Mouse (Mus musculus): Measurements from ENCODE around the gene Fnbp4. TPM values are rescaled to one million over a fixed set of nuclear protein-coding genes. Genes with fewer than 3 reads are reported as not detected.

Fnbp4 gene
- polyA plus RNA-seq, 2 experiments, result 79.5 to 110 TPM

GRCm38 (mm10) chr2:90753565-90753964 is 8.4 kb downstream of the Fnbp4 start:
- Histone ChIP-seq H3K27ac (replicated peaks; ENCODE audit: low read depth, low read length) (no peak overlapping the region), H3K4me2 (replicated peaks; ENCODE audit: low read depth, low read length, severe bottlenecking) (no peak overlapping the region), H3K27me3 (ENCODE audit: control insufficient read depth, insufficient read depth, low read length) (no peaks in the 10 kb centered on the region), H3K9me3 (ENCODE audit: control insufficient read depth, low read length) (no peaks in the 10 kb centered on the region), H3K9ac (ENCODE audit: low read depth, low read length, severe bottlenecking) (no peak overlapping the region), H3K4me3 (replicated peaks; ENCODE audit: low read length) (no peak overlapping the region), H3K36me3 (ENCODE audit: control insufficient read depth, insufficient read depth, low read length) (peaks cover 80% of the 10 kb centered on the region), H3K4me1 (ENCODE audit: control insufficient read depth, insufficient read depth, low read length) (no peaks in the 10 kb centered on the region)
- no peak for TF ChIP-seq POLR2A (IDR thresholded peaks at IDR 0.05; ENCODE audit: borderline replicate concordance, extremely low read depth, insufficient read depth, insufficient read length)
- ATAC-seq (ENCODE audit: low FRiP score, low read depth) (no peak), DNase-seq (ENCODE audit: low spot score) (no peak)
- 82% methylated on average over 2 of the region's 2 CpGs for WGBS

GRCm38 (mm10) chr2:90754188-90754587 is 9.0 kb downstream of the Fnbp4 start:
- ATAC-seq (ENCODE audit: low FRiP score, low read depth) (no peak), DNase-seq (ENCODE audit: low spot score) (no peak)
- H3K9me3 ChIP-seq (ENCODE audit: control insufficient read depth, low read length), result no peaks in the 10 kb centered on the region
- H3K36me3 ChIP-seq (ENCODE audit: control insufficient read depth, insufficient read depth, low read length), result peaks cover 86% of the 10 kb centered on the region
- H3K27me3 ChIP-seq (ENCODE audit: control insufficient read depth, insufficient read depth, low read length), result no peaks in the 10 kb centered on the region
- 95% methylated on average over 3 of the region's 3 CpGs for WGBS
- H3K4me2 ChIP-seq (replicated peaks; ENCODE audit: low read depth, low read length, severe bottlenecking), result no peak overlapping the region
- no peak overlapping the region for H3K9ac ChIP-seq (ENCODE audit: low read depth, low read length, severe bottlenecking)
- H3K4me3 ChIP-seq (replicated peaks; ENCODE audit: low read length), result no peak overlapping the region
- no peak overlapping the region for H3K27ac ChIP-seq (replicated peaks; ENCODE audit: low read depth, low read length)
- no peak for TF ChIP-seq POLR2A (IDR thresholded peaks at IDR 0.05; ENCODE audit: borderline replicate concordance, extremely low read depth, insufficient read depth, insufficient read length)
- no peaks in the 10 kb centered on the region for H3K4me1 ChIP-seq (ENCODE audit: control insufficient read depth, insufficient read depth, low read length)

GRCm38 (mm10) chr2:90765123-90765522 is 20.0 kb downstream of the Fnbp4 start:
- ATAC-seq (ENCODE audit: low FRiP score, low read depth) (no peak), DNase-seq (ENCODE audit: low spot score) (no peak)
- 91% methylated on average over 3 of the region's 3 CpGs for WGBS
- Histone ChIP-seq H3K27ac (replicated peaks; ENCODE audit: low read depth, low read length) (no peak overlapping the region), H3K4me2 (replicated peaks; ENCODE audit: low read depth, low read length, severe bottlenecking) (no peak overlapping the region), H3K9me3 (ENCODE audit: control insufficient read depth, low read length) (no peaks in the 10 kb centered on the region), H3K4me3 (replicated peaks; ENCODE audit: low read length) (no peak overlapping the region), H3K4me1 (ENCODE audit: control insufficient read depth, insufficient read depth, low read length) (no peaks in the 10 kb centered on the region), H3K9ac (ENCODE audit: low read depth, low read length, severe bottlenecking) (no peak overlapping the region), H3K27me3 (ENCODE audit: control insufficient read depth, insufficient read depth, low read length) (no peaks in the 10 kb centered on the region), H3K36me3 (ENCODE audit: control insufficient read depth, insufficient read depth, low read length) (peaks cover 91% of the 10 kb centered on the region)
- TF ChIP-seq POLR2A (IDR thresholded peaks at IDR 0.05; ENCODE audit: borderline replicate concordance, extremely low read depth, insufficient read depth, insufficient read length), result no peak

GRCm38 (mm10) chr2:90781323-90781722 is 36.2 kb downstream of the Fnbp4 start:
- WGBS, result 35% methylated on average over 3 of the region's 3 CpGs

GRCm38 (mm10) chr2:90781938-90782337 is 36.8 kb downstream of the Fnbp4 start:
- no peak for TF ChIP-seq POLR2A (IDR thresholded peaks at IDR 0.05; ENCODE audit: borderline replicate concordance, extremely low read depth, insufficient read depth, insufficient read length)
- Histone ChIP-seq H3K27me3 (ENCODE audit: control insufficient read depth, insufficient read depth, low read length) (peaks cover 15% of the 10 kb centered on the region; the same call in 1 of the 2 replicates), H3K9me3 (ENCODE audit: control insufficient read depth, low read length) (no peaks in the 10 kb centered on the region), H3K27ac (replicated peaks; ENCODE audit: low read depth, low read length) (no peak overlapping the region), H3K36me3 (ENCODE audit: control insufficient read depth, insufficient read depth, low read length) (peaks cover 37% of the 10 kb centered on the region), H3K9ac (ENCODE audit: low read depth, low read length, severe bottlenecking) (no peak overlapping the region), H3K4me2 (replicated peaks; ENCODE audit: low read depth, low read length, severe bottlenecking) (peak overlapping the region; percentile 93; the same call in 1 of the 2 replicates), H3K4me1 (ENCODE audit: control insufficient read depth, insufficient read depth, low read length) (0 out of 2 replicates have a peak, but pooled peaks cover 11% of the 10 kb centered on the region), H3K4me3 (replicated peaks; ENCODE audit: low read length) (no peak overlapping the region)
- WGBS, result 40% methylated on average over 2 of the region's 2 CpGs
- no peak for ATAC-seq (ENCODE audit: low FRiP score, low read depth)
- no peak for DNase-seq (ENCODE audit: low spot score)

More at GRCm38 (mm10) chr2:90781323-90781722, 36.2 kb downstream of the Fnbp4 start:
- no peaks in the 10 kb centered on the region for H3K9me3 ChIP-seq (ENCODE audit: control insufficient read depth, low read length)
- no peak overlapping the region for H3K9ac ChIP-seq (ENCODE audit: low read depth, low read length, severe bottlenecking)
- DNase-seq (ENCODE audit: low spot score) (no peak), ATAC-seq (ENCODE audit: low FRiP score, low read depth) (no peak)
- H3K36me3 ChIP-seq (ENCODE audit: control insufficient read depth, insufficient read depth, low read length), result peaks cover 43% of the 10 kb centered on the region
- no peak for TF ChIP-seq POLR2A (IDR thresholded peaks at IDR 0.05; ENCODE audit: borderline replicate concordance, extremely low read depth, insufficient read depth, insufficient read length)
- 0 out of 2 replicates have a peak, but pooled peaks cover 11% of the 10 kb centered on the region for H3K4me1 ChIP-seq (ENCODE audit: control insufficient read depth, insufficient read depth, low read length)
- H3K27me3 ChIP-seq (ENCODE audit: control insufficient read depth, insufficient read depth, low read length), result peaks cover 15% of the 10 kb centered on the region; the same call in 1 of the 2 replicates
- no peak overlapping the region for H3K4me3 ChIP-seq (replicated peaks; ENCODE audit: low read length)
- H3K4me2 ChIP-seq (replicated peaks; ENCODE audit: low read depth, low read length, severe bottlenecking), result no peak overlapping the region
- no peak overlapping the region for H3K27ac ChIP-seq (replicated peaks; ENCODE audit: low read depth, low read length)

All from limb, embryonic 14.5 days (tissue).